Mouse (Mus musculus) testis, postnatal 10 days (tissue): Measurements from ENCODE around the gene Abhd15.
A peak's percentile ranks its signal among the peaks of the same experiment; 100 is the strongest.

Source experiments
- DNase-seq: peaks from one replicate; pipeline ENCODE4 v3.0.0; 2021; ENCODE audit warnings: low spot score

Gene Abhd15

GRCm38 (mm10) chr11:77514832-77515636 lies at the start of gene Abhd15:
Abhd15 (plus strand) TSS chr11:77515121.
- peak; percentile 76 for DNase-seq

- DNase-seq = no peak
These were observed 48.4 kb upstream of the Abhd15 start for GRCm38 (mm10) chr11:77466544-77466943.

GRCm38 (mm10) chr11:77467157-77467556 lies 47.8 kb upstream of the Abhd15 start:
- DNase-seq = peak; percentile 78

GRCm38 (mm10) chr11:77467784-77468183 lies 47.1 kb upstream of the Abhd15 start:
- DNase-seq = peak; percentile 89

GRCm38 (mm10) chr11:77468397-77468796 lies 46.5 kb upstream of the Abhd15 start:
- DNase-seq = no peak

- no peak for DNase-seq
These were observed 43.5 kb upstream of the Abhd15 start for GRCm38 (mm10) chr11:77471407-77471806.

- DNase-seq = no peak
These were observed 42.1 kb upstream of the Abhd15 start for GRCm38 (mm10) chr11:77472775-77473174.

GRCm38 (mm10) chr11:77476216-77476615 lies 38.7 kb upstream of the Abhd15 start:
- DNase-seq = no peak

GRCm38 (mm10) chr11:77476895-77477294 lies 38.0 kb upstream of the Abhd15 start:
- DNase-seq = no peak

- no peak for DNase-seq
These were observed 31.9 kb upstream of the Abhd15 start for GRCm38 (mm10) chr11:77483043-77483442.

GRCm38 (mm10) chr11:77483510-77484255 lies 31.2 kb upstream of the Abhd15 start:
- DNase-seq = no peak

- no peak for DNase-seq
These were observed 29.7 kb upstream of the Abhd15 start for GRCm38 (mm10) chr11:77485229-77485628.

GRCm38 (mm10) chr11:77486798-77487197 lies 28.1 kb upstream of the Abhd15 start:
- no peak for DNase-seq

GRCm38 (mm10) chr11:77488771-77489581 lies 25.9 kb upstream of the Abhd15 start:
- DNase-seq = no peak

GRCm38 (mm10) chr11:77489591-77490235 lies 25.2 kb upstream of the Abhd15 start, which contains the start of gene Ankrd13b:
Ankrd13b (minus strand) TSS chr11:77489678.
- DNase-seq = peak; percentile 82

- DNase-seq = no peak
These were observed 24.5 kb upstream of the Abhd15 start for GRCm38 (mm10) chr11:77490451-77490850.

GRCm38 (mm10) chr11:77491123-77491501 lies 23.8 kb upstream of the Abhd15 start:
- peak; percentile 96 for DNase-seq

GRCm38 (mm10) chr11:77491502-77492291 lies 23.2 kb upstream of the Abhd15 start:
- DNase-seq = peak; percentile 71

GRCm38 (mm10) chr11:77492311-77492871 lies 22.5 kb upstream of the Abhd15 start:
- DNase-seq = no peak

GRCm38 (mm10) chr11:77492911-77493332 lies 22.0 kb upstream of the Abhd15 start:
- DNase-seq = peak; percentile 94
